Mouse (Mus musculus): ENCODE data around the gene Adgrd1.

Adgrd1 gene

GRCm38 (mm10) chr5:129096511-129096910 lies at the start of gene Adgrd1:
Gene Adgrd1 (plus strand): TSS chr5:129096750.
- no peak for DNase-seq (ENCODE audit: low spot score)

GRCm38 (mm10) chr5:129049372-129049771 lies 47.2 kb upstream of the Adgrd1 start:
- no peak for DNase-seq (ENCODE audit: low spot score)

- DNase-seq (ENCODE audit: low spot score): no peak
These were observed 44.6 kb upstream of the Adgrd1 start for GRCm38 (mm10) chr5:129051910-129052309.

GRCm38 (mm10) chr5:129052636-129053355 lies 43.8 kb upstream of the Adgrd1 start:
- no peak for DNase-seq (ENCODE audit: low spot score)

- no peak for DNase-seq (ENCODE audit: low spot score)
These were observed 41.8 kb upstream of the Adgrd1 start for GRCm38 (mm10) chr5:129054675-129055284.

- no peak for DNase-seq (ENCODE audit: low spot score)
These were observed 37.4 kb upstream of the Adgrd1 start for GRCm38 (mm10) chr5:129059116-129059515.

- no peak for DNase-seq (ENCODE audit: low spot score)
These were observed 35.0 kb upstream of the Adgrd1 start for GRCm38 (mm10) chr5:129061579-129061978.

- peak; percentile 10 for DNase-seq (ENCODE audit: low spot score)
These were observed 33.3 kb upstream of the Adgrd1 start for GRCm38 (mm10) chr5:129063037-129063791.

GRCm38 (mm10) chr5:129063792-129064087 lies 32.8 kb upstream of the Adgrd1 start:
- no peak for DNase-seq (ENCODE audit: low spot score)

- DNase-seq (ENCODE audit: low spot score): no peak
These were observed 32.4 kb upstream of the Adgrd1 start for GRCm38 (mm10) chr5:129064186-129064585.

GRCm38 (mm10) chr5:129065301-129065700 lies 31.2 kb upstream of the Adgrd1 start:
- no peak for DNase-seq (ENCODE audit: low spot score)

- DNase-seq (ENCODE audit: low spot score): no peak
These were observed 30.6 kb upstream of the Adgrd1 start for GRCm38 (mm10) chr5:129065946-129066345.

GRCm38 (mm10) chr5:129066541-129067230 lies 29.9 kb upstream of the Adgrd1 start:
- no peak for DNase-seq (ENCODE audit: low spot score)

- DNase-seq (ENCODE audit: low spot score): no peak
These were observed 29.2 kb upstream of the Adgrd1 start for GRCm38 (mm10) chr5:129067231-129067834.

GRCm38 (mm10) chr5:129071761-129072280 lies 24.7 kb upstream of the Adgrd1 start:
- no peak for DNase-seq (ENCODE audit: low spot score)

- DNase-seq (ENCODE audit: low spot score): no peak
These were observed 23.1 kb upstream of the Adgrd1 start for GRCm38 (mm10) chr5:129073404-129073803.

GRCm38 (mm10) chr5:129076098-129076497 lies 20.5 kb upstream of the Adgrd1 start:
- no peak for DNase-seq (ENCODE audit: low spot score)

- no peak for DNase-seq (ENCODE audit: low spot score)
These were observed 19.3 kb upstream of the Adgrd1 start for GRCm38 (mm10) chr5:129077240-129077639.

GRCm38 (mm10) chr5:129081521-129081920 lies 15.0 kb upstream of the Adgrd1 start:
- DNase-seq (ENCODE audit: low spot score): no peak

- DNase-seq (ENCODE audit: low spot score): no peak
These were observed 11.4 kb upstream of the Adgrd1 start for GRCm38 (mm10) chr5:129085153-129085552.

GRCm38 (mm10) chr5:129092345-129093065 lies 4.0 kb upstream of the Adgrd1 start:
- no peak for DNase-seq (ENCODE audit: low spot score)
